Mouse (Mus musculus) layer of hippocampus, postnatal 14 days (tissue): ENCODE data around the gene Wdr63. TPM values are rescaled to one million over a fixed set of nuclear protein-coding genes. Genes with fewer than 3 reads are reported as not detected.

ENCODE experiments used
- DNase-seq, 2 experiments: peaks; one replicate each; pipeline ENCODE4 v3.0.0; 2021 to 2022; ENCODE audit warnings: low spot score in 2 of 2, mixed read lengths in 1 of 2
- total RNA-seq, 2 experiments: library from RNA; stranded (reverse); gene quantifications; 2 replicates each; pipeline ENCODE4 v1.2.3; 2021

The Wdr63 gene
- total RNA-seq, 2 experiments from 2014 or later, result 1.0 to 3.0 TPM

- no peak for DNase-seq
Measured at GRCm38 (mm10) chr3:146058263-146058662, 49.7 kb downstream of the Wdr63 start.

- no peak for DNase-seq
Measured at GRCm38 (mm10) chr3:146057131-146057530, 50.8 kb downstream of the Wdr63 start.

- no peak for DNase-seq
Measured at GRCm38 (mm10) chr3:146053873-146054272, 54.1 kb downstream of the Wdr63 start.

- DNase-seq, result no peak
Measured at GRCm38 (mm10) chr3:146053082-146053814, 54.7 kb downstream of the Wdr63 start.

- peak; percentile 38 to 63 for DNase-seq
Measured at GRCm38 (mm10) chr3:146051277-146052007, 56.5 kb downstream of the Wdr63 start.

- no peak for DNase-seq
Measured at GRCm38 (mm10) chr3:146049951-146050350, 58.0 kb downstream of the Wdr63 start.

- DNase-seq, result peak in 1 of 2 experiments; percentile 9
Measured at GRCm38 (mm10) chr3:146047704-146048207, 60.2 kb downstream of the Wdr63 start.

- no peak for DNase-seq
Measured at GRCm38 (mm10) chr3:146046076-146046475, 61.9 kb downstream of the Wdr63 start.

GRCm38 (mm10) chr3:146044977-146045376, 63.0 kb downstream of the Wdr63 start:
- no peak for DNase-seq

GRCm38 (mm10) chr3:146041382-146041781, 66.5 kb downstream of the Wdr63 start:
- no peak for DNase-seq

GRCm38 (mm10) chr3:146039132-146039903, 68.6 kb downstream of the Wdr63 start:
- DNase-seq, result no peak

GRCm38 (mm10) chr3:146037906-146038305, 70.0 kb downstream of the Wdr63 start:
- DNase-seq, result no peak

GRCm38 (mm10) chr3:146032976-146033375, 75.0 kb downstream of the Wdr63 start:
- no peak for DNase-seq

GRCm38 (mm10) chr3:146030255-146030836, 77.6 kb downstream of the Wdr63 start:
- DNase-seq, result no peak

GRCm38 (mm10) chr3:146029234-146029633, 78.7 kb downstream of the Wdr63 start:
- DNase-seq, result no peak

- DNase-seq, result no peak
Measured at GRCm38 (mm10) chr3:146028406-146028805, 79.5 kb downstream of the Wdr63 start.

- DNase-seq, result no peak
Measured at GRCm38 (mm10) chr3:146027116-146027515, 80.8 kb downstream of the Wdr63 start.

GRCm38 (mm10) chr3:146025499-146025898, 82.4 kb downstream of the Wdr63 start:
- no peak for DNase-seq

GRCm38 (mm10) chr3:146024746-146025145, 83.2 kb downstream of the Wdr63 start:
- DNase-seq, result no peak

- DNase-seq, result no peak
Measured at GRCm38 (mm10) chr3:146022232-146022631, 85.7 kb downstream of the Wdr63 start.

GRCm38 (mm10) chr3:146017521-146017920, 90.4 kb downstream of the Wdr63 start:
- DNase-seq, result no peak
